Mouse (Mus musculus) cerebellum, postnatal 10 days (tissue): ENCODE results near the gene Snx3.

Source experiments
- DNase-seq, 2 experiments: peaks; one replicate each; pipeline ENCODE4 v3.0.0; 2021; ENCODE audit warnings: mixed read lengths in 2 of 2

Snx3 gene

DNA sequence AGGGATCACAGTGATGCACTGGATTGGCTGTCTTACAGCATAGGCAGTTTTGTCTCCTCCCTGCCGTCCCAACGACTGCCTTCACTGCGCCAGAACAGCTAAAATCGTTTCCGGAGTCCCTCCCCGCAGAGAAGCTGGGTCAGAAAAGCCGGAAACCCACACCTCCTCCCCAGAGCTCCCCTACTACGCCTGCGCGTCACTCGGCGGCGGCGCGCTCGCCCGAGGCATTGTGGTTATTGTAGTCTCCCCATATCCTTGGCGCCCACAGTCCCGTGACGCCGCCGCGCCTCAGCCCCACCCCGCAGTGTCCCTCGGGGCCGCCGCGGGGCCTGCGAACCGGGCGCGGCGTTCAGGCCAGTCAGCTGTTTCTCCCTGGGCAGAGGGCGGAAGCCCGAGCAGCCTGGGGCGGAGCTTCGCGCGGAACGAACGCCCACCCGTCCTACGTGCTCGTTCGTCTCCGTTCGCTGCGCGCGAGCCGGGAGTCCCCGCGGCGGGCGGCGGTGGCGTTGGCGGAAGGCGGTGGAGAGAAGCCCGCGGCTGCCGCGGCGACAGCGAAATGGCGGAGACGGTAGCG, at the start of gene Snx3:
Gene Snx3, plus strand, starts transcription at position 256 of the 574 bp plus-strand sequence.
- peak; percentile 96 to 97 for DNase-seq

DNA sequence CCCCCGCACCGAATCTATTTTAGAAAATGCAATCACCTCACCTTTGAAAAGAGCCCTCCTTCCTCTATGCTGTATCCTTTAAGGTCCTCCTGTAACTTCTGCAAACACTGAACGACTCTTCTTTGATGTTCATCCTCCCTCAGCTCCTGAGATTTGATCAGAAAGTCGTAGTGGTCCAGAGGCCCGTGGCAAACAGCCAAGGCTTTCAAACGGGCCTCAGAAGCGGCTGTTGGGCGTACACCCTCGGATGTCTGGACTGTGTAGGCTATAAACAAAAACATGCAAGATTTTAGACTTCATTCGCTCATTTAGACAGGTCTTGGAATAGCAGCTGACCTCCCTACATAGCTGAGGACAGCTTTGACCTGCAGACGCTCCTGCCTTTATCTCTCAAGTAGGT, 47.6 kb upstream of the Snx3 start:
- no peak for DNase-seq

GRCm38 (mm10) chr10:42454690-42455089, 47.1 kb upstream of the Snx3 start:
- no peak for DNase-seq

GRCm38 (mm10) chr10:42455981-42456380, 45.8 kb upstream of the Snx3 start:
- no peak for DNase-seq

DNA sequence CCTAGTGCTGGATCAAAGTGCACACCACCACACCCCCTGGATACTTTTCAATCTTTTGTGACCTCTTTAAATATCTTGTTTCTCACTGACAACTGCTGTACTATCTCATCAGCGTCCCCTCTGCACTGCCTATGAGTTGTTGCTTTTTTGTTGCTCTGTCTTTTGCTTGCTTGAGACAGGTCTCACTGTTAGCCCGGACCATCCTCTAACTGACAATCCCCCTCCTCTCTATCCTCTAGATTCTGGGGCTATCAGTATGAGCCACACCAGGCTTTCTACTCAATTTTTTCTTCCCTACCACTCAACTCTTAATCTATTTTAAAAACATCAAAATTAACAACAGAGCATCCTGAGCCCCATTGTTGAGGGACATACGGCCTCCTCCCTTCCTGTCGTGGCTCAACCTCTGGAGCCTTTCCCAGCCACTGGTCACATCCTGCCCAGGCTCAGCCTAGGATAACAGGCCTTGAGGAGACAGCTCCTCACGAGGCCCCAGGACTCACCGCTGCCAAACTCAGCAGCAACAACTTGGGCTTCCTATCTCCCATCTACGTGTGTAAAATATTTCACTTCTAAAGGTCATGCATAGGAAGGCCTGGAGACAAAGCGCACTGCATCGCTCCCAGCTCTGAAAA, 44.2 kb upstream of the Snx3 start:
- no peak for DNase-seq

DNA sequence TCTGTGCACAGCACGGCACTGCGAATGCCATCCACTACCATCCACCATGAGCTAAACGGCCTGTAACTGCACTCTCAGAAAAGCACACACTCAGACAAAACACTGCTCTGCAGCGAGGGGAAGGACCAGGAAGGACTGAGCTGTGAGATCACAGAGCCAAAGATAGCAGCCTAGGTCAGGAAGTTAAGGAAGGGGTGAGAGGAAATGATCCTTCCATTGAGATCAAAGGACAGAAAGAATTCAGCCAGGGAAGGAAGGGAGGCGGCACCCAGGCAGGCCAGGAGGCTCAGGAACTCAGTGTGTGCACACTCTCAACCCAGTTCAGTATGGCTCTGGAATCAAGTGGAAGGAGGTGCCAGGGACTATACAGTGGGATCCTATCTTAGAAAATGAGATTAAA, 37.6 kb upstream of the Snx3 start:
- no peak for DNase-seq

GRCm38 (mm10) chr10:42464805-42465204, 37.0 kb upstream of the Snx3 start:
- DNase-seq: no peak

DNA sequence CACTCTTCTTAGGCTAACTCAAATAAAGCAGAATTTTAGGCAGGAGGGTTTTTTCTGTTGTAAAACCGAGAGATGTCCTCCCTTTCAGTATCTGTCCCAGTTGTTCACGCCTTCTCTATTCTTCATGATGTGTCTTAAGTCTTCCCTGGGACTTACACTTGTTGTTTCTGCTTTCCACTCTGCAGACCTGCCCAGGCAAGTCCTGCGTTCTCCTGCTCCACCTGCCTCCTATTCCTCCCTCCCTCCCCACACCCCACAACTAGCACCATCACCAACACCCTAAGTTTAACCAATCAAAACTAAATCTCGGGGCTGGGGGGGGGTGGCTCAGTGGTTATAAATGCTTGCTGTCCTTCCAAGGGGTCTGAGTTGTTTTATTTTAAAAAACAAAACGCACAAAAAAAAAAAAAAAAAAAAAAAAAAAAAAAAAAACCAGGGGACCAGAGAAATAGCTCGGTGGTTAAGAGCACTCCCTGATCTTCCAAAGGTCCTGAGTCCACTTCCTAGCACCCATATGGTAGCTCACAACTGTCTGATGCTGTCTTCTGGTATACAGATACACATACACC, 26.8 kb upstream of the Snx3 start:
- no peak for DNase-seq

DNA sequence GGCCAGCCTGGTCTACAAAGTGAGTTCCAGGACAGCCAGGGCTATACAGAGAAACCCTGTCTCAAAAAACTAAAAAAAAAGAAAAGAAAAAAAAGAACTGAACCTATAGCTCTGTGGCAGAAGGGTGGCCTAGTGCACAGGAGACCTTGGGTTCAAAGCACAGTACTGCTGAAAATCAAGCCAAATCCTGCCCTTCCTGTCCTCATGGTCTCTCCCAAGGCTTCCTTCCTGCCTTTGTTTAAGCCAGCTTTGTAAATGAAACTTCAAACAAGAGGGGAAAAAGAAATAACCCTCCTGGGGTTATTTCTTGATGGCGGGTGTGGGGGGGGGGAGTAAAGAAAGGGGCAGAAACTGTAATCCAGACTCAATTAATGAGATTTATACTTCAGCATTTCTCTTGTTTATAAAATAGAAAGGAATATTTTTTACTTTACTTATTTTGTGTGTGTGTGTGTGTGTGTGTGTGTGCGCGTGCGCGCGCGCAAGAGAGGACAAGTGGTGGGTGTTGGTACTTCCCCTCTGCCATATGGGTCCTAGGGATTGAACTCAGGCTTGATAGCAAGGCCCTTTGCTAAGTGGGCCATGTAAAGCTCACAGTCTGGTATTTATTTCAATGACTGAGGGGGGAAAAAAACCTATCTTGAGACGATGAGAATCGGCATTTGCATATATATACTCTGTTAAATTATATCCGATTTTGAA, 24.9 kb upstream of the Snx3 start:
- DNase-seq: no peak

DNA sequence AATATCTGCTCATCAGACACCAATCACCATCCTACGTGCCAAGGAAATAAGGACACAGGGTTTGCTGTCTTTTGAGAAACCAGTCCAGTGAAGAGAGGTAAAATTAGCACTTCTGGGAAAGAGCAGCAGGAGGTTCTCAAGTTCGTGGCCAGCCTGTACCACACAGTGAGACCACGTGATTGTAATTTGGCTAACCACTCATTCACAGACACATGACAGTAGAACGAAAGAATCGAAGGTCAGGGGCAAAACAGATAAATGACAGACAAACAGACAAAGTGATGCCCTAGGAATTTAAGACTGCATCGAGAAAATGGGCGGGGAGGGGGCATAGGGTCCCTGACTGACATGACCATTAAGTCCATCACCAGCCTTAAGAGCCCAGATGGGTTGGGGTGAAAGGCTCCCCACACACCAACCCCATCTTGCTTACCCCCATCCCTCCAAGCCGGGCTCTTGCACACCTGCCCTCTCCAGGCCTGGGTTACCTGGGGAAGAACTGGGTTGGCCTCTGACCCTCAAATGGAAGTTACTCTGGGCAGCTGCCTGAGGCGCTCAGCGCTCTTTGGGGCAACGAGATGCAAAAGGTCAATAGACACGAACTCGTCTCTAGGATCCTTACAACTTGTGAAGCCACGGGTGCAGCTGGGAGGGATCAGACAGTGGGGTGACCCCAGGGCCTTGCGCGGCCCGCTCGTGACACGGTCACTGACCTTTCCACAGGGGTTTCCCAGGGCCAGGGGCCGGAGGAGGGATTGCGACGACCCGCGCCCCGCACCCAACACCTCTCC, 24.1 kb upstream of the Snx3 start:
- DNase-seq: no peak

DNA sequence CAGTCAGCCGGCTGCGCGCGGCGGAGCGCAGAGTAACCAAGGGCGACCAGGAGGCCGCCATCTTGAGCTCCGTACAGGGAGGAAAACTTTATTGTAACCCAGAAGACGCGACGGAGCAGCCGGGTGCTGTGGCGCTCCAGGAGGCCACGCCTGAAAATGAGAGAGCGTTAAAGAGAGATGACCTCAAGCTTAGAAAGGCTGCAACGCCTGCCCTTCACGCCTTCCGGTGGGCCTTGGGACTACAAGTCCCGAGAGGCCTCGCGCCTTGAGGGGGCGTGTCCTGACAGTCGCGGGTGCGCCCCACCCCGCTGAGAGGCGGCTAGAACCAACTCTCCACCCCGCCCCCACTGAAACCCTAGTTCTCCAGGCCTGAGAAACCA, 23.5 kb upstream of the Snx3 start, which contains the start of gene Afg1l:
Gene Afg1l, minus strand, starts transcription at position 225 of the 380 bp plus-strand sequence.
- DNase-seq: peak; percentile 98

GRCm38 (mm10) chr10:42480719-42481118, 21.1 kb upstream of the Snx3 start:
- no peak for DNase-seq

- no peak for DNase-seq
Measured at GRCm38 (mm10) chr10:42488606-42489296, 13.1 kb upstream of the Snx3 start.

- DNase-seq: no peak
Measured at GRCm38 (mm10) chr10:42491158-42491557, 10.7 kb upstream of the Snx3 start.

DNA sequence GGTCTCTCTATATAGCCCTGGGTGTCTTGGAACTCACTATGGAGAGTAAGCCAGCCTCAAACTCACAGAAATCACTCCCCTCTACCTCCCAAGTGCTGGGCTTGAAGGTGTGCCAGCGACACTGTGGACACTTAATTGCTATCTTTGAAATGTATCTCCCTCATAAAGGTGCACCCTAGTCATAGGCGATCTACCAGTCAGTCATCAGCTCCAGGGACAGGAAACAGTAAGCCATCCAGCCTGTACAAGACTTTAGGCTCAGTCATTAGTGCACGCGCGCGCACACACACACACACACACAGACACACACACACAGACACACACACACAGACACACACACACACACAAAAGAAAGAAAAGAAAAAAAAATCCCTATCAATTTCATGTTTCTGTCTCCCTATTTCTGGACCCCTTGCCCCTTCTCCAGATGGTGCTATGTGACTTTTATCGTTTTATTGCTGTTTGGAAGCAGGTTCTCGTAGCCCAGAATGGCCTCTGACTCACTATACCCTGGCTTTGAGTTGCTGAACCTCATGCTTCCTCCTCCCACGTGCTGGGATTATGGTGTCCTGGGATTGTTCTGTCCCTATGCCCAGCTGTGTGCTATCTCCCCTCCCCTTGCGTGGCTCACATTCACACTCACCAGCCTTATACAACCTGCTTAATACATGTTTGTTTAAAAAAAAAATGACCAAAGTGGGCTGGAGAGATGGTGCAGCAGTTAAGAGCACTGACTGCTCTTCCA, 9.6 kb upstream of the Snx3 start:
- DNase-seq: no peak

GRCm38 (mm10) chr10:42493000-42493399, 8.8 kb upstream of the Snx3 start:
- no peak for DNase-seq

GRCm38 (mm10) chr10:42500611-42501010, 1.2 kb upstream of the Snx3 start:
- DNase-seq: no peak

DNA sequence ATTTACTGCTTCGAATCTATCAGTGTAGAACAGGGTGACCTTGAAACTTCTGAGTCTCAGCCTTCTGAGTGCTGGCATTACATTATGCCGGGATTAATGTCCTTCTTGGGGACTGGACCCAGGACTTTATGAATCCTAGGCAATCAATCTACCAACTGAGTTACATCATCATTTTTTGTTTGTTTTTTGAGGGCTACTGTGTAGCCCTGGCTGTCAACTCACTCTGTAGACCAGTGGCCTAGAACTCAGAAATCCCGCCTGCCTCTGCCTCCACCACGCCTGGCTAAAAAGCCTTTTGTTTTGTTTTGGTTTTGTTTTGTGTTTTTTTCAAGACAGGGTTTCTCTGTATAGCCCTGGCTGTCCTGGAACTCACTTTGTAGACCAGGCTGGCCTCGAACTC, 669 bp upstream of the Snx3 start:
- peak in 1 of 2 experiments; percentile 8 for DNase-seq

DNA sequence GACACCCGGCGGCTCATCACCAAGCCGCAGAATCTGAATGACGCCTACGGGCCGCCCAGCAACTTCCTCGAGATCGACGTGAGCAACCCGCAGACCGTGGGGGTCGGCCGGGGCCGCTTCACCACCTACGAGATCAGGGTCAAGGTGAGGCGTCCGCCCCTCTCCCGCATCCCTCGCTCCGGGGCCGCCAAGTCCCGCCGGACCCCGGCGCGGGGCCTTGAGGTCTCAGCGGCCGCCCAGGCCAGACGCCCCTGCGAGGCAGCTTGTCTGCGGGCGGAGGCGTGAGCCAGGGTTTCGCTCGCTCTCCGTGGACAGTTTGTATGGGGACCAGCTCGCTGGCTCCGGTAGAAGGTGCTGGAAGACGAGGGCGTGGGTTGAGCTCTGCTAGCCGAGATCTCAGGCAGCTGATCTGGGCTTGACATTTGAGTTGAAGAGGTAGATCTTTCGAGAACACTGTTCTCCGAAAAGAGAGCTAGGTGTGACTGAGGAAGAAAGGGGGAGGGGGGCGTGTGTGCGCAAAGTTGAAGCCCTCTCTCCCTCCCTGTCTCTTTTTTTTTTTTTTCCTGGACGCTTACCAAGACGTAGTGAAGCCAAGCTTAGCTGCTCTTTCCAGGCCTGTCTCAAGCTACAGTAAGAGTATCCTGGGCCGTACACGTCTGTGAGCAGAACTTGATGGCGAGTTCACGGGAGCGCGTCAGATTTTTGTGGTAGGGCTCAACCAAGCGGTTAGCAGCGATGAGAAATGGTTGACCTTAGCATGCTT, 700 bp downstream of the Snx3 start:
- DNase-seq: peak; percentile 74 to 85

DNA sequence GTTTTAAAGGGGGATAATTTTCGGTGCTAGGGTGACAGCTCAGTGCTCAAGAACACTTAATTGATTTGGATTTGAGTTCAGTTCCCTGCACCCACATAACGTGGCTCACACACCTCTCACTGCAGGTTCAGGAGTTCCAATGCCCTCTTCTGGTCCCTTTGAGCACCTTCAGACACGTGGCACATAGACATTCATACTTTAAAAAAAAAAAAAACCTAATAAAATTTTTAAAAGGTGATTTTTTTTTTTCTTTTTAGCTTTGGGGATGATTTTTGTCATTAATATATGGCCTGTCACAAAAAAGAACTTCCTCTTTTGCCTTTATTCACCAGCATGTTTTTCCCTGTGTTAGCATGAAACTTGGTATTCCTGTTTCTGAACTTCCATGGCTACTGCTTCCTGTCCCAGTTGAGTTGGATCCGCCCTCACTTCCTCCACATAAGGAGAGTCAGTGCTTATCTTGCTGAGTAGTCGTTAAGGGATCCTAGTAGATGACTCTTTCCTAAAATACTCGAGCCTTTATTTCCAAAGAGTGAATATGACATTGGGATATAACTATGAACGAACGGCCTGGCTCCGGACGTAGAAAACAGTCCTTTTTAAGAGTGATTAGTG, 2.4 kb downstream of the Snx3 start:
- DNase-seq: no peak
